Mouse (Mus musculus) CD4-positive naive resting alpha-beta T cell, adult 76 days (primary cell): Measurements from ENCODE around the gene Nhs. TPM values are rescaled to one million over a fixed set of nuclear protein-coding genes. Genes with fewer than 3 reads are reported as not detected.

Experiments
- total RNA-seq: library from RNA; stranded (reverse); gene quantifications from one replicate; pipeline ENCODE4 v1.2.4, GENCODE M21; 2023

Gene Nhs
- 0.29 TPM for total RNA-seq

GRCm38 (mm10) chrX:162159637-162160611 lies at the start of gene Nhs:
Gene Nhs, minus strand, starts transcription at chrX:162159730.

